Mouse (Mus musculus): ENCODE measurements at regions not wholly inside any gene's neighbourhood (a gene's known extent, or its start where the extent isn't known, plus 50 kb on each side); places are given as distances from the start of the nearest gene placed in this dataset.
A peak's percentile ranks its signal among the peaks of the same experiment; 100 is the strongest.

- in situ Hi-C loops (cut with MboI; ENCODE audit: low sequenced_read_pairs in 2 of 2, unreplicated experiment in 2 of 2) = no loop called here
- H3K9me3 ChIP-seq (ENCODE audit: control insufficient read depth, insufficient read depth, low read depth, low read length) = no peaks in the 10 kb centered on the region
Observed at GRCm38 (mm10) chr1:64298950-64299349, 176.9 kb upstream of the Klf7 start.

DNA sequence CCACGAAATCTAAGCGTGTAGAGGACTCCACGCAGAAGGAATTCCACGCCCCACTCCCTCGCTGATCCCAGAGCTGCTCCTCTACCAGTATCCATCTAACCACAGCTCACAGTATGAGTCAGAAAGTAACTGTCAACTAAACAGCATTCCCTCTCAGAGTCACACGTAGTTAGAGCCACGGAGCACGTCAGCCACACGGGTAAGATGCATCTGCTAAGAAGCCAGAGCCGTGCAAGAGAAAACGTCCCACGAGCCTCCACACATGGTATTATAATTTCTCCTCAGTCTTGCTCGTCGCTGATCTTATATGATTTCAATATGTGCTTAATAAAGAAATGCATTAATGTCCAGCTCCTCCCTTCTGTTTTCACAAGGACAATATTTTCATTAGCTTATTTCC lies 176.1 kb upstream of the Klf7 start:
- no peaks in the 10 kb centered on the region for H3K36me3 ChIP-seq (ENCODE audit: control insufficient read depth, insufficient read depth, low read length, poor library complexity, severe bottlenecking)

More at GRCm38 (mm10) chr1:64298950-64299349, 176.9 kb upstream of the Klf7 start:
- Histone ChIP-seq H3K4me1 (ENCODE audit: control insufficient read depth in 2 of 2, insufficient read depth in 2 of 2, low read length in 2 of 2, poor library complexity in 1 of 2) (peaks cover 7 to 22% of the 10 kb centered on the region in 2 experiments; a peak in 3 of 4 replicates), H3K9ac (ENCODE audit: insufficient read depth, low read depth, low read length, poor library complexity, severe bottlenecking) (no peak overlapping the region), H3K36me3 (ENCODE audit: control insufficient read depth, insufficient read depth, low read length, poor library complexity, severe bottlenecking) (no peaks in the 10 kb centered on the region), H3K27ac (ENCODE audit: insufficient read depth, low read depth, low read length, poor library complexity, severe bottlenecking) (no peak overlapping the region), H3K4me3 (ENCODE audit: insufficient read depth in 1 of 2, low read depth in 1 of 2, low read length in 2 of 2, poor library complexity in 1 of 2, severe bottlenecking in 1 of 2) (no peak overlapping the region)
- TF ChIP-seq CHD2 (IDR thresholded peaks at IDR 0.05; ENCODE audit: low read depth, low read length) = no peak
- peak; percentile 78 for TF ChIP-seq ZNF384 (IDR thresholded peaks at IDR 0.05; ENCODE audit: low read depth, low read length)
- no peak for DNase-seq (ENCODE audit: low read depth, low spot score)

GRCm38 (mm10) chr1:64297343-64297742 lies 175.3 kb upstream of the Klf7 start:
- H3K9me3 ChIP-seq (ENCODE audit: control insufficient read depth, insufficient read depth, low read depth, low read length) = no peaks in the 10 kb centered on the region
- no peaks in the 10 kb centered on the region for H3K36me3 ChIP-seq (ENCODE audit: control insufficient read depth, insufficient read depth, low read length, poor library complexity, severe bottlenecking)
- in situ Hi-C loops (cut with MboI; ENCODE audit: low sequenced_read_pairs in 2 of 2, unreplicated experiment in 2 of 2) = no loop called here
- no peak overlapping the region for H3K4me3 ChIP-seq (ENCODE audit: insufficient read depth in 1 of 2, low read depth in 1 of 2, low read length in 2 of 2, poor library complexity in 1 of 2, severe bottlenecking in 1 of 2)
- no peak overlapping the region for H3K9ac ChIP-seq (ENCODE audit: insufficient read depth, low read depth, low read length, poor library complexity, severe bottlenecking)
- TF ChIP-seq ZNF384 (IDR thresholded peaks at IDR 0.05; ENCODE audit: low read depth, low read length) (no peak), HCFC1 (IDR thresholded peaks at IDR 0.05; ENCODE audit: borderline replicate concordance, insufficient read depth, low read length) (no peak), MAFK (IDR thresholded peaks at IDR 0.05; ENCODE audit: insufficient read depth, low read depth, low read length) (no peak), CHD2 (IDR thresholded peaks at IDR 0.05; ENCODE audit: low read depth, low read length) (no peak), ZC3H11A (IDR thresholded peaks at IDR 0.05; ENCODE audit: borderline replicate concordance, low read depth, low read length) (no peak)
- H3K27ac ChIP-seq (ENCODE audit: insufficient read depth, low read depth, low read length, poor library complexity, severe bottlenecking) = no peak overlapping the region
- peaks cover 5 to 20% of the 10 kb centered on the region in 2 experiments; a peak in 3 of 4 replicates for H3K4me1 ChIP-seq (ENCODE audit: control insufficient read depth in 2 of 2, insufficient read depth in 2 of 2, low read length in 2 of 2, poor library complexity in 1 of 2)
- no peak for DNase-seq (ENCODE audit: low read depth, low spot score)

More for the DNA sequence above, 176.1 kb upstream of the Klf7 start:
- no peak overlapping the region for H3K9ac ChIP-seq (ENCODE audit: insufficient read depth, low read depth, low read length, poor library complexity, severe bottlenecking)
- H3K9me3 ChIP-seq (ENCODE audit: control insufficient read depth, insufficient read depth, low read depth, low read length) = no peaks in the 10 kb centered on the region
- no peak for TF ChIP-seq ZNF384 (IDR thresholded peaks at IDR 0.05; ENCODE audit: low read depth, low read length)
- TF ChIP-seq MAFK (IDR thresholded peaks at IDR 0.05; ENCODE audit: insufficient read depth, low read depth, low read length) = no peak
- no peak for TF ChIP-seq CHD2 (IDR thresholded peaks at IDR 0.05; ENCODE audit: low read depth, low read length)
- TF ChIP-seq ZC3H11A (IDR thresholded peaks at IDR 0.05; ENCODE audit: borderline replicate concordance, low read depth, low read length) = no peak
- no peak for TF ChIP-seq HCFC1 (IDR thresholded peaks at IDR 0.05; ENCODE audit: borderline replicate concordance, insufficient read depth, low read length)
- no peak overlapping the region for H3K27ac ChIP-seq (ENCODE audit: insufficient read depth, low read depth, low read length, poor library complexity, severe bottlenecking)
- in situ Hi-C loops (cut with MboI; ENCODE audit: low sequenced_read_pairs in 2 of 2, unreplicated experiment in 2 of 2) = no loop called here
- no peak for DNase-seq (ENCODE audit: low read depth, low spot score)
- H3K4me3 ChIP-seq (ENCODE audit: insufficient read depth in 1 of 2, low read depth in 1 of 2, low read length in 2 of 2, poor library complexity in 1 of 2, severe bottlenecking in 1 of 2) = no peak overlapping the region
- peaks cover 7 to 22% of the 10 kb centered on the region in 2 experiments; a peak in 3 of 4 replicates for H3K4me1 ChIP-seq (ENCODE audit: control insufficient read depth in 2 of 2, insufficient read depth in 2 of 2, low read length in 2 of 2, poor library complexity in 1 of 2)

GRCm38 (mm10) chr1:64295512-64295945 lies 173.4 kb upstream of the Klf7 start:
- H3K9me3 ChIP-seq (ENCODE audit: control insufficient read depth, insufficient read depth, low read depth, low read length) = no peaks in the 10 kb centered on the region
- no peak overlapping the region for H3K27ac ChIP-seq (ENCODE audit: insufficient read depth, low read depth, low read length, poor library complexity, severe bottlenecking)
- H3K4me3 ChIP-seq (ENCODE audit: insufficient read depth in 1 of 2, low read depth in 1 of 2, low read length in 2 of 2, poor library complexity in 1 of 2, severe bottlenecking in 1 of 2) = no peak overlapping the region
- in situ Hi-C loops (cut with MboI; ENCODE audit: low sequenced_read_pairs in 2 of 2, unreplicated experiment in 2 of 2) = no loop called here
- no peak overlapping the region for H3K9ac ChIP-seq (ENCODE audit: insufficient read depth, low read depth, low read length, poor library complexity, severe bottlenecking)
- DNase-seq (ENCODE audit: low read depth, low spot score) = no peak
- H3K36me3 ChIP-seq (ENCODE audit: control insufficient read depth, insufficient read depth, low read length, poor library complexity, severe bottlenecking) = no peaks in the 10 kb centered on the region
- peaks cover 2 to 11% of the 10 kb centered on the region in 2 experiments; a peak in 3 of 4 replicates for H3K4me1 ChIP-seq (ENCODE audit: control insufficient read depth in 2 of 2, insufficient read depth in 2 of 2, low read length in 2 of 2, poor library complexity in 1 of 2)
- TF ChIP-seq ZNF384 (IDR thresholded peaks at IDR 0.05; ENCODE audit: low read depth, low read length) (no peak), ZC3H11A (IDR thresholded peaks at IDR 0.05; ENCODE audit: borderline replicate concordance, low read depth, low read length) (no peak), HCFC1 (IDR thresholded peaks at IDR 0.05; ENCODE audit: borderline replicate concordance, insufficient read depth, low read length) (no peak), MAFK (IDR thresholded peaks at IDR 0.05; ENCODE audit: insufficient read depth, low read depth, low read length) (no peak), CHD2 (IDR thresholded peaks at IDR 0.05; ENCODE audit: low read depth, low read length) (no peak)

DNA sequence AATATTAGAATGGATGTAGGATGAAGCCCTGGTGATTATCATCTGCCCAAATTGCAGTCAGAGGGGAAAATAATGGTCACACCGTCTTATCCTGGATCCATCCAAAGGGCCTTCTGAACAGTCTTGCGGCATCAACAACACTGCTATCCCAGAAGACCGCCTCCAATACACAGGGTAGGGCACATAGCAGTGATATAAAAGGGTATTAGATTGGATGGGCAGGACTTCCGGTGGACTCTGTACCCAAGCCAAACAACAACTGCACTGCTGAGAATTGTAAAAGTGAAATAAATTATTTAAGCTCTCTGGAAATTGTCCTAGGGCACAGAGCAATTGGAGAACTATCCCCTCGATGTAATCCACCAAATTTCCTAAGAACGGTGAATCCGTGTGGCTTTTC lies 173.0 kb upstream of the Klf7 start:
- Histone ChIP-seq H3K9ac (ENCODE audit: insufficient read depth, low read depth, low read length, poor library complexity, severe bottlenecking) (no peak overlapping the region), H3K4me1 (ENCODE audit: control insufficient read depth in 2 of 2, insufficient read depth in 2 of 2, low read length in 2 of 2, poor library complexity in 1 of 2) (peaks cover 2 to 11% of the 10 kb centered on the region in 2 experiments; a peak in 3 of 4 replicates), H3K9me3 (ENCODE audit: control insufficient read depth, insufficient read depth, low read depth, low read length) (no peaks in the 10 kb centered on the region), H3K27ac (ENCODE audit: insufficient read depth, low read depth, low read length, poor library complexity, severe bottlenecking) (no peak overlapping the region), H3K4me3 (ENCODE audit: insufficient read depth in 1 of 2, low read depth in 1 of 2, low read length in 2 of 2, poor library complexity in 1 of 2, severe bottlenecking in 1 of 2) (no peak overlapping the region), H3K36me3 (ENCODE audit: control insufficient read depth, insufficient read depth, low read length, poor library complexity, severe bottlenecking) (no peaks in the 10 kb centered on the region)
- DNase-seq (ENCODE audit: low read depth, low spot score) = no peak
- in situ Hi-C loops (cut with MboI; ENCODE audit: low sequenced_read_pairs in 2 of 2, unreplicated experiment in 2 of 2) = no loop called here
- TF ChIP-seq CHD2 (IDR thresholded peaks at IDR 0.05; ENCODE audit: low read depth, low read length) = no peak
- TF ChIP-seq MAFK (IDR thresholded peaks at IDR 0.05; ENCODE audit: insufficient read depth, low read depth, low read length) = no peak
